Mouse (Mus musculus) limb, embryonic 11.5 days (tissue): ENCODE data around the gene Nmnat2. TPM values are rescaled to one million over a fixed set of nuclear protein-coding genes. Genes with fewer than 3 reads are reported as not detected.
"Not testable (repeated sequence)": the region's sequence is repeated elsewhere in the genome, so short reads cannot be mapped to it uniquely, and the experiment has no call there.

Source experiments
- ATAC-seq: fragments of 200-750 bp; cut with Nextera tagmentation; 2 replicates; pipeline ENCODE4 v1.8.0; 2017; ENCODE audit warnings: low read depth; ENCODE audit not compliant: insufficient number of reproducible peaks, low FRiP score, low TSS enrichment
- DNase-seq: peaks from one replicate; pipeline ENCODE4 v3.0.0-alpha.2; 2015; ENCODE audit warnings: low spot score
- H3K27ac ChIP-seq: fragments of 300-500 bp; sonication (generic); replicated peaks from 2 replicates; pipeline ENCODE4 v1.5.1; 2014; ENCODE audit warnings: low read depth, mild to moderate bottlenecking, low read length
- H3K27me3 ChIP-seq: fragments of 300-500 bp; sonication (generic); 2 replicates; pipeline ENCODE4 v1.6.1; 2014; ENCODE audit warnings: mild to moderate bottlenecking, low read length, mixed read lengths; ENCODE audit not compliant: control insufficient read depth, insufficient read depth
- H3K36me3 ChIP-seq: fragments of 300-500 bp; sonication (generic); 2 replicates; pipeline ENCODE4 v1.6.1; 2014; ENCODE audit warnings: mild to moderate bottlenecking, low read length, moderate library complexity, mixed read lengths; ENCODE audit not compliant: control insufficient read depth, insufficient read depth
- H3K4me1 ChIP-seq: fragments of 300-500 bp; sonication (generic); 2 replicates; pipeline ENCODE4 v1.6.1; 2014; ENCODE audit warnings: low read length, mixed read lengths; ENCODE audit not compliant: control insufficient read depth, insufficient read depth
- H3K4me2 ChIP-seq: fragments of 300-500 bp; sonication (generic); 2 replicates; pipeline ENCODE4 v1.6.1; 2014; ENCODE audit warnings: low read depth, mild to moderate bottlenecking, moderate library complexity; ENCODE audit not compliant: severe bottlenecking
- H3K4me3 ChIP-seq: fragments of 300-500 bp; sonication (generic); 2 replicates; pipeline ENCODE4 v1.5.1; 2014; ENCODE audit warnings: low read depth, low read length
- H3K9ac ChIP-seq: fragments of 300-500 bp; sonication (generic); 2 replicates; pipeline ENCODE4 v1.6.1; 2014; ENCODE audit warnings: mild to moderate bottlenecking, low read length
- H3K9me3 ChIP-seq: fragments of 300-500 bp; sonication (generic); 2 replicates; pipeline ENCODE4 v1.6.1; 2016; ENCODE audit warnings: low read length; ENCODE audit not compliant: control insufficient read depth
- WGBS: fragments of 180-500 bp; shearing (Covaris S2); extraction: QIAGEN DNeasy Blood & Tissue Kit; methylation state at CpG from one replicate; pipeline ENCODE4 v1.1.7; 2014; 5-methylcytosine and 5-hydroxymethylcytosine counted together
- polyA plus RNA-seq: library from polyadenylated mRNA; unstranded; fragments of >200 nt; fragmentation: Nextera tagmentation; extraction: Ambion mirVana; gene quantifications from 2 replicates; pipeline ENCODE4 v1.2.1, GENCODE M21; 2014

Gene Nmnat2
- polyA plus RNA-seq, 1 experiment from 2014 or later: 0.37 TPM

GRCm38 (mm10) chr1:153073441-153073840 lies 118.6 kb downstream of the Nmnat2 start:
- Histone ChIP-seq H3K9me3 (no peaks in the 10 kb centered on the region), H3K9ac (no peak overlapping the region), H3K27me3 (peaks cover 12% of the 10 kb centered on the region; the same call in 1 of the 2 replicates), H3K4me2 (0 out of 2 replicates have a peak overlapping the region, but pooled peaks have one; percentile 20), H3K36me3 (no peaks in the 10 kb centered on the region), H3K4me3 (no peak overlapping the region), H3K4me1 (peaks cover 8% of the 10 kb centered on the region; the same call in 1 of the 2 replicates), H3K27ac (no peak overlapping the region)
- DNase-seq: no peak
- no peak for ATAC-seq
- 1% methylated on average over 9 of the region's 9 CpGs for WGBS

- no peaks in the 10 kb centered on the region for H3K9me3 ChIP-seq
- H3K36me3 ChIP-seq: no peaks in the 10 kb centered on the region
- ATAC-seq: no peak
- no peak for DNase-seq
- H3K27ac ChIP-seq: no peak overlapping the region
- H3K4me3 ChIP-seq: no peak overlapping the region
- no peak overlapping the region for H3K9ac ChIP-seq
- no peak overlapping the region for H3K4me2 ChIP-seq
- H3K4me1 ChIP-seq: peaks cover 8% of the 10 kb centered on the region; the same call in 1 of the 2 replicates
- WGBS: 61% methylated on average over 3 of the region's 3 CpGs
- peaks cover 12% of the 10 kb centered on the region; the same call in 1 of the 2 replicates for H3K27me3 ChIP-seq
Observed at GRCm38 (mm10) chr1:153075087-153075736, 120.4 kb downstream of the Nmnat2 start.

- 46% methylated on average over 6 of the region's 6 CpGs for WGBS
- Histone ChIP-seq H3K27me3 (peaks cover 12% of the 10 kb centered on the region; the same call in 1 of the 2 replicates), H3K4me3 (no peak overlapping the region), H3K4me1 (peaks cover 8% of the 10 kb centered on the region; the same call in 1 of the 2 replicates), H3K9ac (no peak overlapping the region), H3K36me3 (no peaks in the 10 kb centered on the region), H3K9me3 (no peaks in the 10 kb centered on the region), H3K27ac (no peak overlapping the region), H3K4me2 (no peak overlapping the region)
- no peak for DNase-seq
- ATAC-seq: no peak
Observed at GRCm38 (mm10) chr1:153075955-153076354, 121.2 kb downstream of the Nmnat2 start.

- not testable (repeated sequence) for DNase-seq, H3K4me1 ChIP-seq, H3K27me3 ChIP-seq, H3K36me3 ChIP-seq, ATAC-seq, H3K4me2 ChIP-seq, H3K4me3 ChIP-seq, H3K27ac ChIP-seq, H3K9ac ChIP-seq, H3K9me3 ChIP-seq
- 84% methylated on average over 7 of the region's 14 CpGs for WGBS
Observed at GRCm38 (mm10) chr1:153083233-153083632, 128.4 kb downstream of the Nmnat2 start.

- H3K36me3 ChIP-seq: no peaks in the 10 kb centered on the region
- H3K9me3 ChIP-seq: no peaks in the 10 kb centered on the region
- H3K4me3 ChIP-seq: no peak overlapping the region
- no peaks in the 10 kb centered on the region for H3K27me3 ChIP-seq
- H3K9ac ChIP-seq: no peak overlapping the region
- DNase-seq (no peak), ATAC-seq (no peak)
- no peak overlapping the region for H3K4me2 ChIP-seq
- H3K4me1 ChIP-seq: no peaks in the 10 kb centered on the region
- WGBS: 68% methylated on average over 6 of the region's 6 CpGs
- no peak overlapping the region for H3K27ac ChIP-seq
Observed at GRCm38 (mm10) chr1:153084191-153084590, 129.4 kb downstream of the Nmnat2 start.

GRCm38 (mm10) chr1:153085198-153085597 lies 130.4 kb downstream of the Nmnat2 start:
- no peaks in the 10 kb centered on the region for H3K9me3 ChIP-seq
- no peak overlapping the region for H3K27ac ChIP-seq
- no peaks in the 10 kb centered on the region for H3K27me3 ChIP-seq
- no peak overlapping the region for H3K4me3 ChIP-seq
- DNase-seq (no peak), ATAC-seq (no peak)
- WGBS: 84% methylated on average over 5 of the region's 5 CpGs
- H3K4me2 ChIP-seq: no peak overlapping the region
- no peaks in the 10 kb centered on the region for H3K4me1 ChIP-seq
- no peaks in the 10 kb centered on the region for H3K36me3 ChIP-seq
- no peak overlapping the region for H3K9ac ChIP-seq

- H3K9ac ChIP-seq: no peak overlapping the region
- DNase-seq (no peak), ATAC-seq (no peak)
- H3K4me1 ChIP-seq: peaks cover 8% of the 10 kb centered on the region
- no peak overlapping the region for H3K4me3 ChIP-seq
- no peaks in the 10 kb centered on the region for H3K9me3 ChIP-seq
- H3K36me3 ChIP-seq: no peaks in the 10 kb centered on the region
- WGBS: 82% methylated on average over 5 of the region's 5 CpGs
- no peak overlapping the region for H3K27ac ChIP-seq
- H3K27me3 ChIP-seq: no peaks in the 10 kb centered on the region
- H3K4me2 ChIP-seq: no peak overlapping the region
Observed at GRCm38 (mm10) chr1:153087771-153088170, 133.0 kb downstream of the Nmnat2 start.

GRCm38 (mm10) chr1:153090081-153090480 lies 135.3 kb downstream of the Nmnat2 start:
- Histone ChIP-seq H3K27ac (no peak overlapping the region), H3K9ac (no peak overlapping the region), H3K4me3 (no peak overlapping the region), H3K4me2 (no peak overlapping the region), H3K36me3 (no peaks in the 10 kb centered on the region), H3K27me3 (no peaks in the 10 kb centered on the region), H3K4me1 (peaks cover 8% of the 10 kb centered on the region), H3K9me3 (no peaks in the 10 kb centered on the region)
- ATAC-seq: no peak
- WGBS: 76% methylated on average over 2 of the region's 2 CpGs
- DNase-seq: no peak

- Histone ChIP-seq H3K4me2 (no peak overlapping the region), H3K27ac (no peak overlapping the region), H3K9ac (no peak overlapping the region), H3K4me3 (no peak overlapping the region), H3K4me1 (peaks cover 9% of the 10 kb centered on the region), H3K36me3 (no peaks in the 10 kb centered on the region), H3K27me3 (no peaks in the 10 kb centered on the region), H3K9me3 (no peaks in the 10 kb centered on the region)
- WGBS: 51% methylated on average over 4 of the region's 4 CpGs
- ATAC-seq (0 out of 2 replicates have a peak, but pooled peaks have one; percentile 52), DNase-seq (peak; percentile 70)
Observed at GRCm38 (mm10) chr1:153090807-153091206, 136.0 kb downstream of the Nmnat2 start.
